Mouse (Mus musculus) midbrain, embryonic 15.5 days (tissue): ENCODE measurements around the gene Ccdc66. TPM values are rescaled to one million over a fixed set of nuclear protein-coding genes. Genes with fewer than 3 reads are reported as not detected.

Source experiments
- ATAC-seq: fragments of 200-750 bp; cut with Nextera tagmentation; replicated peaks from 2 replicates; pipeline ENCODE4 v1.8.0; 2017; ENCODE audit warnings: moderate TSS enrichment
- H3K27ac ChIP-seq: fragments of 300-500 bp; sonication (generic); 2 replicates; pipeline ENCODE4 v1.5.1; 2015; ENCODE audit warnings: mild to moderate bottlenecking, inconsistent platforms
- H3K27me3 ChIP-seq: fragments of 300-500 bp; sonication (generic); replicated peaks from 2 replicates; pipeline ENCODE4 v1.6.1; 2015; ENCODE audit warnings: inconsistent platforms
- H3K36me3 ChIP-seq: fragments of 300-500 bp; sonication (generic); replicated peaks from 2 replicates; pipeline ENCODE4 v1.6.1; 2015; ENCODE audit warnings: inconsistent platforms
- H3K4me1 ChIP-seq: fragments of 300-500 bp; sonication (generic); 2 replicates; pipeline ENCODE4 v1.6.1; 2015; ENCODE audit warnings: inconsistent platforms
- H3K4me2 ChIP-seq: fragments of 300-500 bp; sonication (generic); 2 replicates; pipeline ENCODE4 v1.6.1; 2015; ENCODE audit warnings: inconsistent platforms, mild to moderate bottlenecking, moderate library complexity
- H3K4me3 ChIP-seq: fragments of 300-500 bp; sonication (generic); 2 replicates; pipeline ENCODE4 v1.5.1; 2015; ENCODE audit warnings: mild to moderate bottlenecking, inconsistent platforms
- H3K9ac ChIP-seq: fragments of 300-500 bp; sonication (generic); 2 replicates; pipeline ENCODE4 v1.6.1; 2015; ENCODE audit warnings: mild to moderate bottlenecking, inconsistent platforms
- H3K9me3 ChIP-seq: fragments of 300-500 bp; sonication (generic); 2 replicates; pipeline ENCODE4 v1.6.1; 2016; ENCODE audit warnings: inconsistent platforms
- WGBS: fragments of 180-500 bp; shearing (Covaris S2); methylation state at CpG from one replicate; pipeline ENCODE4 v1.1.7; 2015; ENCODE audit warnings: mixed read lengths; 5-methylcytosine and 5-hydroxymethylcytosine counted together
- polyA plus RNA-seq: library from polyadenylated mRNA; unstranded; fragments of >200 nt; fragmentation: Nextera tagmentation; extraction: Ambion mirVana; gene quantifications from 2 replicates; pipeline ENCODE4 v1.2.1, GENCODE M21; 2015

Ccdc66 gene
- polyA plus RNA-seq, 1 experiment from 2014 or later, result 16.1 TPM

DNA sequence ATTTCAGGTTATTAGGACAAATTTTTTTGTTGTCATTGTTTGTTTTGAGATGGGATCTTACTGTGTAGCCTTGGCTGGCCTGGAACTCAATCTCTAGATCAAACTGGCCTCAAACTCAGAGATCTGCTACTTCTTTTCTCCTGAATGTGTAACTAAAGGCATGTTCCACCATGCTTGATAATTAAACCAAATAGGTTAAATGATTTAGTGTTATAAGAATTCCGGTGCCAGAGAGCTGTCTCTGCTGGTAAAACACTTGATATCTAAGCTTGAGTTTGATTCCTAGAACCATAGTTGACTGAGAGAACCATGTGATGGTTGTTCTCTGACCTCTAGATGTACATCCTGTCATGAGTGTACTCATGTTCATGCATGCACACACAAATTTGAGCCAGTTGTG is 72.1 kb downstream of the Ccdc66 start:
- Histone ChIP-seq H3K9ac (no peak overlapping the region), H3K4me1 (no peaks in the 10 kb centered on the region), H3K27me3 (no peaks in the 10 kb centered on the region), H3K4me2 (no peak overlapping the region), H3K9me3 (no peaks in the 10 kb centered on the region), H3K36me3 (peaks cover 14% of the 10 kb centered on the region), H3K27ac (no peak overlapping the region), H3K4me3 (no peak overlapping the region)
- ATAC-seq, result no peak
- 96% methylated on average over 1 of the region's 1 CpGs for WGBS

DNA sequence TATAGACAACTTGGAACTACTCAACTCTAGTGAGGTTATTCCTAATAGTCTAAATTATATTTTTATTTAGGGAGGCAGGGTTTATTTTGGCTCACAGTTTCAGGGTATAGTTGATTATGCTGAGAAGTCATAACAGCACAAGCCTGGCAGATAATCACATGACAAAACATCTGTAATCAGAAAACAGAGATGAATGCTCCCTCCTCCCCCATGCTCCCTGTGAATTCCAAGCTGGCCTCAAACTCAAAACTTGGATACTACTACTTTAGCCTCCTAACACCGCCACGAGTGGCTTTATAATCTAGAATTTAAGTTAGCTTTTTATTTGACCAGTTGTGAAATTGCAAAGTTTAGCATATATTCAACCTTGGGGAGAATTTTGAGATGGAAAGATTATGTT is 76.2 kb downstream of the Ccdc66 start:
- no peaks in the 10 kb centered on the region for H3K27me3 ChIP-seq
- no peak overlapping the region for H3K4me3 ChIP-seq
- 0 out of 2 replicates have a peak, but pooled peaks cover 3% of the 10 kb centered on the region for H3K9me3 ChIP-seq
- no peak for ATAC-seq
- 100% methylated on average over 2 of the region's 2 CpGs for WGBS
- no peak overlapping the region for H3K4me2 ChIP-seq
- H3K27ac ChIP-seq, result no peak overlapping the region
- H3K36me3 ChIP-seq, result peaks cover 10% of the 10 kb centered on the region
- H3K9ac ChIP-seq, result no peak overlapping the region
- peaks cover 8% of the 10 kb centered on the region for H3K4me1 ChIP-seq

Other genes starting within 250 kb of the Ccdc66 start
- gene Fam208a, start 79.6 kb downstream of the Ccdc66 start, polyA plus RNA-seq, result 16.7 and 18.6 TPM in 2 replicates
- 94.5 and 110 TPM in 2 replicates for gene Erc2, start 114.0 kb upstream of the Ccdc66 start, polyA plus RNA-seq